Mouse (Mus musculus) hindbrain, embryonic 16.5 days (tissue): ENCODE measurements around the gene Epgn. TPM values are rescaled to one million over a fixed set of nuclear protein-coding genes. Genes with fewer than 3 reads are reported as not detected.
A peak's percentile ranks its signal among the peaks of the same experiment; 100 is the strongest.

Experiments used
- ATAC-seq: fragments of 200-750 bp; cut with Nextera tagmentation; 2 replicates; pipeline ENCODE4 v1.8.0; 2017; ENCODE audit warnings: moderate TSS enrichment, moderate library complexity
- H3K27ac ChIP-seq: fragments of 300-500 bp; sonication (generic); 2 replicates; pipeline ENCODE4 v1.5.1; 2014; ENCODE audit warnings: low read depth, mild to moderate bottlenecking, control low read depth, low read length, moderate library complexity
- H3K27me3 ChIP-seq: fragments of 300-500 bp; sonication (generic); replicated peaks from 2 replicates; pipeline ENCODE4 v1.6.1; 2014; ENCODE audit warnings: low read length; ENCODE audit not compliant: control insufficient read depth, insufficient read depth
- H3K36me3 ChIP-seq: fragments of 300-500 bp; sonication (generic); 2 replicates; pipeline ENCODE4 v1.6.1; 2014; ENCODE audit warnings: mild to moderate bottlenecking, low read length, moderate library complexity, mixed read lengths; ENCODE audit not compliant: control insufficient read depth, insufficient read depth
- H3K4me1 ChIP-seq: fragments of 300-500 bp; sonication (generic); 2 replicates; pipeline ENCODE4 v1.6.1; 2014; ENCODE audit warnings: low read depth, low read length; ENCODE audit not compliant: control insufficient read depth, insufficient read depth
- H3K4me2 ChIP-seq: fragments of 300-500 bp; sonication (generic); 2 replicates; pipeline ENCODE4 v1.6.1; 2014; ENCODE audit warnings: mild to moderate bottlenecking, low read length, control low read depth, moderate library complexity
- H3K4me3 ChIP-seq: fragments of 300-500 bp; sonication (generic); 2 replicates; pipeline ENCODE4 v1.5.1; 2014; ENCODE audit warnings: mild to moderate bottlenecking, low read length, control low read depth, moderate library complexity
- H3K9ac ChIP-seq: fragments of 300-500 bp; sonication (generic); 2 replicates; pipeline ENCODE4 v1.6.1; 2014; ENCODE audit warnings: low read depth, mild to moderate bottlenecking, control low read depth, low read length, moderate library complexity
- H3K9me3 ChIP-seq: fragments of 300-500 bp; sonication (generic); 2 replicates; pipeline ENCODE4 v1.6.1; 2014; ENCODE audit warnings: mild to moderate bottlenecking, low read length, moderate library complexity; ENCODE audit not compliant: control insufficient read depth
- WGBS: fragments of 180-500 bp; shearing (Covaris S2); extraction: QIAGEN DNeasy Blood & Tissue Kit; methylation state at CpG from one replicate; pipeline ENCODE4 v1.1.7; 2014; 5-methylcytosine and 5-hydroxymethylcytosine counted together
- polyA plus RNA-seq: library from polyadenylated mRNA; unstranded; fragments of >200 nt; fragmentation: Nextera tagmentation; extraction: Ambion mirVana; gene quantifications from 2 replicates; pipeline ENCODE4 v1.2.1, GENCODE M21; 2015

The Epgn gene
- polyA plus RNA-seq, 1 experiment from 2014 or later, result not detected

DNA sequence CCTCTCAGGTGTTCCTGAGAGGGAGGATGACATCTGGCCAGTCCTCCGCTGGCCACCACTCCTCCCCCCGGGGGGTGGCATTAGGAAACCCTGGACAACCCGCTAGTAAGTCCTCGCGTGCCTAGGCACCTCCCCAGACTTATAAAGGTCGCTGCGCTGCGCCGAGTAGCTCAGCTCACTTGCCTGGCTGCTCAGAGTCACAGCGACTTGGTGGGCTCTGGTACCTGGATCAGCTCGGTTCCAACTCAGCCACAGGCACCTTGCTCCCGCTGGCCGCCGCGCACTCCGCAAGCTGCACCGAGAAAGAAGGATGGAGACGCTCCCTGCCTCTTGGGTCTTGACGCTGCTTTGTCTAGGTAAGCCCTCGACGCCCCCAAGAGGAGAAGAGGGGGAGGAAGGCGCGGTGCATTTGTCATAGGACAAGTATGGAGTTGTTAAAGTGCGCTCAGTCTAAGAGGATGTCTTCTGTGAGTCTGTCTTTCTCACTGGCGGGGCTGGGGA is 47.2 kb downstream of the Epgn start, which contains the start of gene Ereg:
TSS of gene Ereg (plus strand) at position 173 of the 501 bp plus-strand sequence.
- peak within 1 kb of the TSS; percentile 36 for H3K4me3 ChIP-seq
- no peaks in the 10 kb centered on the region for H3K36me3 ChIP-seq
- peaks cover 4% of the 10 kb centered on the region; the same call in 1 of the 2 replicates for H3K4me1 ChIP-seq
- H3K4me2 ChIP-seq, result peak within 1 kb of the TSS; percentile 65
- no peaks in the 10 kb centered on the region for H3K9me3 ChIP-seq
- ATAC-seq, result peak; percentile 63; the same call in 1 of the 2 replicates
- peaks cover 6% of the 10 kb centered on the region for H3K27me3 ChIP-seq
- H3K27ac ChIP-seq, result no peak within 1 kb of the TSS
- H3K9ac ChIP-seq, result peak within 1 kb of the TSS; percentile 57
- WGBS, result 1% methylated on average over 25 of the region's 25 CpGs

DNA sequence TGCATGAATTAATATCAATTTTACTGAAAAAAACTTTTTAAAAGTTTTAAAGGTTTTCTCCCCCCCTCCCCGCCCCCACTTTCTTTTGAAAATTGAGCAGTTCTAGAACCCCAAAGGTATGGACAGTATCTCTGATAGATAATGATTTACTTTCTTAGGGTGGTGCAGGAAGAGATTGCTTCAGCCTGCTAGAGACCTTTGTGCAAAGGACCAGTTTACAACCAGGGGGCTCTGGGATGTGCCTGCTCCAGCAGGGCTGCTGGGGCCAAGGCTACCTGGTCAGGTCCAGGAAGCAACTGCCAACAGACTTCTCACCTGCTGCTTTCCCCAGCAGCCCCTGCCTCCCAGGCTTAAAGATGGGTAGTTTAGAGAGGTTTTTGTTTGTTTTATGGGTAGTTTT is 47.8 kb downstream of the Epgn start:
- Histone ChIP-seq H3K4me2 (peak overlapping the region; percentile 65), H3K27me3 (peaks cover 6% of the 10 kb centered on the region), H3K27ac (no peak overlapping the region), H3K9ac (no peak overlapping the region), H3K4me1 (peaks cover 4% of the 10 kb centered on the region; the same call in 1 of the 2 replicates), H3K36me3 (no peaks in the 10 kb centered on the region), H3K4me3 (peak overlapping the region; percentile 36), H3K9me3 (no peaks in the 10 kb centered on the region)
- no peak for ATAC-seq
- 59% methylated on average over 1 of the region's 1 CpGs for WGBS

DNA sequence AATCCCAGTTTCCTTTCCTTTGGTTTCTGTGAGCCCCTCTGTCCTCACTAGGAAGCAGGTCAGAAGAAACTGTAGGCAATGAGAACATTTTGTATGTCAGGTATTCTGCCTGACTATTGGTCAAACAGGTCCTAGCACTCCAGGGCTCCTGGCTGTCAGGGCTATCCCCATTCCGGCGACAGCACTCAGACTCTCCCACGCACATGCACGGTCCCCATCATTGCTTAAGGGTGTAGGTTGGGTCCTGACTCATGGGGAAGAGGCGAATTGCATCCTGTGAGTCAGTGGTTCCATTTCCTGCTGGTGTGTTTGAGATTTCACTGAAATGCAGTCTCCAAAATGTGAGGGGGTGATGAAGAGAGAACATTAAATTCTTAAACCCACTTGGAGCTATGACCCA is 55.8 kb downstream of the Epgn start:
- Histone ChIP-seq H3K27me3 (no peaks in the 10 kb centered on the region), H3K9ac (no peak overlapping the region), H3K4me1 (no peaks in the 10 kb centered on the region), H3K9me3 (no peaks in the 10 kb centered on the region), H3K4me3 (no peak overlapping the region), H3K27ac (no peak overlapping the region), H3K4me2 (no peak overlapping the region), H3K36me3 (no peaks in the 10 kb centered on the region)
- ATAC-seq, result no peak
- 89% methylated on average over 5 of the region's 5 CpGs for WGBS

Other genes with a start within 250 kb of the Epgn start
- gene Cxcl3, start 241.4 kb upstream of the Epgn start, polyA plus RNA-seq, result 0.36 and 0.52 TPM in 2 replicates
- not detected in 2 replicates for gene Cxcl15, start 232.9 kb upstream of the Epgn start, polyA plus RNA-seq
- 0.41 and 0.64 TPM in 2 replicates for gene Cxcl1, start 136.2 kb upstream of the Epgn start, polyA plus RNA-seq
- gene Cxcl2, start 123.6 kb upstream of the Epgn start, polyA plus RNA-seq, result not detected in 2 replicates
- gene Mthfd2l, start 96.3 kb upstream of the Epgn start, polyA plus RNA-seq, result 59.4 and 61.8 TPM in 2 replicates
- gene Ereg, start 47.2 kb downstream of the Epgn start, polyA plus RNA-seq, result not detected in 2 replicates
- 0.71 and 0.81 TPM in 2 replicates for gene Areg, start 112.1 kb downstream of the Epgn start, polyA plus RNA-seq